Mouse (Mus musculus): ENCODE measurements around the gene Ap1s1.

DNA sequence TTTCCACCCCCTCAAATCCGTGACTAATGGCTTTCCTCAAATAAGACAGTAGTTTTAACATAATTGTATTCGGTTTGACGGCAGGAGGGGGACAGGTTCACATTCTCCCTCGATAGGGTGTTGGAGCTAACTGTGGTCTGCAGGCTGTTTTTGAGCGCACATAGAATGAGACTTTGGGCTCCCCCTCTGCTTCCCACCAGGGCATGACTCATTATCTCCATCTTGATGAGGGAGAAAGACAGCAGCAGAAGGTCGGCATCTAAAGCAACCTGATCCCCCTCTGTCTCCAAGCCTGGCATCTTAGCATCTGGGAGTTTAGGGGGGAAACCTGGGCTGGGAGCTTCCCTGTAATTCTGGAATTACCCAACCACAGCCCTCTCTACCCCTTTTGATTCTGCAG lies 19.5 kb upstream of the Ap1s1 start:
- TF ChIP-seq CTCF (conservative IDR thresholded peaks at IDR 0.05; ENCODE audit: low read length) (no peak), NANOG (IDR thresholded peaks at IDR 0.05; ENCODE audit: borderline replicate concordance, low read length) (no peak)
